Comparison of ENCODE assay signal across 23 mouse cellular contexts in the genomic region with DNA sequence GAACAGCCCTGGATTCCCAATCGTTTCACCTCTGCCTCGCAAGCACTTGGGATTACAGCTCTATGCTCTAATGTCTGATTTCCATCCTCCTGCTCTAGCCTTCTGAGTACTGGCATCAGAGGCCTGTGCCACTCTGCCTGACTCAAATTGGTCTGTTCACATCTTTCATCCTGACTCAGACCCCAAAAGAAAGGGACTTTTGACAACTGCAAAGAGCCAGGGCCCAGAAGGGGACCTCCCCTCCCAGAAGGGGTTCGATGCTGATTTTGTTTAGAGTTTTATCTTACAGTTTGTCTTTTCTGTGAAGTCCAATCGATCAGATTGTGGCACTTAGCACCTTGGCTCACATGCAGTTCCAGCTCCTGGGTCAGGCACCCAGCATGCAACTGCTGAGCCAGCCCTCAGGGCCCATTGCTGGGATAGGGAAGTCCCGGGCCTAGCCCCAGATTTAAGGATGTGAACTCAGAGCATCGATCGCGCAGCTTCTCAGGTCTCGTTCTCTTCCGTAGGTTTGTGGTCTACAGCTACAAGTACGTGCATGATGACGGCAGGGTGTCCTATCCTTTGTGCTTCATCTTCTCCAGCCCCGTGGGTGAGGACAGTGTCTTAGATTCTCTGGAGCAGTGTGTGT. TPM values are rescaled to one million over a fixed set of nuclear protein-coding genes. Genes with fewer than 3 reads are reported as not detected.
DNase-seq lines count a peak whose midpoint lies in the region; ATAC-seq and TF ChIP-seq lines count a peak whose summit lies in the region.
"Had no signal": no experiment of that assay in that cellular context is flagged by ENCODE, and none has a peak within 500 bp of the region (broad histone marks: within the 10 kb centered on the region; RNA-seq: fewer than 3 reads in every experiment).

No protein-coding gene starts in this region.

- peaks cover 9% of the 10 kb centered on the region for H3K27me3 ChIP-seq in embryonic facial prominence, embryonic 13.5 days
- peaks cover 25% of the 10 kb centered on the region for H3K27me3 ChIP-seq in embryonic facial prominence, embryonic 10.5 days (replicated peaks; ENCODE audit: low read depth, poor library complexity, severe bottlenecking)
- H3K27me3 ChIP-seq in thymus, adult 2 months (ENCODE audit: control insufficient read depth, insufficient read depth, low read length) = no peaks in the 10 kb centered on the region
- H3K27me3 ChIP-seq: liver, embryonic 15.5 days had no signal

- WGBS in embryonic facial prominence, embryonic 13.5 days = 81% methylated on average over 13 of the region's 13 CpGs
- WGBS in embryonic facial prominence, embryonic 10.5 days = 85% methylated on average over 13 of the region's 13 CpGs
- 69% methylated on average over 13 of the region's 13 CpGs for WGBS in thymus, adult 2 months

- H3K9ac ChIP-seq in embryonic facial prominence, embryonic 13.5 days = 0 out of 2 replicates have a peak overlapping the region, but pooled peaks have one; percentile 4
- H3K9ac ChIP-seq: forebrain, embryonic 13.5 days; hindbrain, embryonic 15.5 days; limb, embryonic 12.5 days; liver, embryonic 15.5 days; neural tube, embryonic 13.5 days had no signal

- no peak overlapping the region for H3K27ac ChIP-seq in embryonic facial prominence, embryonic 13.5 days
- no peak overlapping the region for H3K27ac ChIP-seq in embryonic facial prominence, embryonic 10.5 days (replicated peaks)
- peak overlapping the region; percentile 15; the same call in 1 of the 2 replicates for H3K27ac ChIP-seq in thymus, adult 2 months (ENCODE audit: control insufficient read depth, insufficient read depth, low read length)
- H3K27ac ChIP-seq: forebrain, embryonic 13.5 days; hindbrain, embryonic 15.5 days; limb, embryonic 12.5 days; liver, embryonic 15.5 days; neural tube, embryonic 13.5 days had no signal

- H3K4me2 ChIP-seq in embryonic facial prominence, embryonic 13.5 days = no peak overlapping the region
- H3K4me2 ChIP-seq: forebrain, embryonic 13.5 days; hindbrain, embryonic 15.5 days; limb, embryonic 12.5 days; liver, embryonic 15.5 days; neural tube, embryonic 13.5 days had no signal

- TF ChIP-seq POLR2A in thymus, adult 2 months (IDR thresholded peaks at IDR 0.05; ENCODE audit: control insufficient read depth, extremely low read depth, insufficient read depth, low read length, poor library complexity) = no peak

- no peaks in the 10 kb centered on the region for H3K36me3 ChIP-seq in embryonic facial prominence, embryonic 13.5 days
- H3K36me3 ChIP-seq in embryonic facial prominence, embryonic 10.5 days (replicated peaks) = no peaks in the 10 kb centered on the region
- H3K36me3 ChIP-seq in thymus, adult 2 months (ENCODE audit: control insufficient read depth, insufficient read depth, low read length) = peaks cover 27% of the 10 kb centered on the region
- H3K36me3 ChIP-seq: hindbrain, embryonic 15.5 days; limb, embryonic 12.5 days; liver, embryonic 15.5 days; neural tube, embryonic 13.5 days had no signal

- no peak for ATAC-seq in embryonic facial prominence, embryonic 13.5 days (ENCODE audit: insufficient number of reproducible peaks, insufficient read depth, low FRiP score, low TSS enrichment, low read depth)
- ATAC-seq in inflammation-experienced regulatory T-cells, adult 6 months = peak; percentile 46
- ATAC-seq: forebrain, embryonic 13.5 days; lung, postnatal 0 days had no signal

- no peak overlapping the region for H3K4me3 ChIP-seq in embryonic facial prominence, embryonic 13.5 days
- no peak overlapping the region for H3K4me3 ChIP-seq in embryonic facial prominence, embryonic 10.5 days
- H3K4me3 ChIP-seq in thymus, adult 2 months (ENCODE audit: control insufficient read depth, insufficient read depth, low read length) = no peak overlapping the region
- H3K4me3 ChIP-seq: erythroblast, embryonic 14.5 days; forebrain, embryonic 13.5 days; hindbrain, embryonic 15.5 days; limb, embryonic 12.5 days; liver, embryonic 15.5 days; neural tube, embryonic 13.5 days had no signal

- H3K9me3 ChIP-seq in embryonic facial prominence, embryonic 13.5 days = no peaks in the 10 kb centered on the region
- no peaks in the 10 kb centered on the region for H3K9me3 ChIP-seq in embryonic facial prominence, embryonic 10.5 days
- H3K9me3 ChIP-seq: forebrain, embryonic 13.5 days; hindbrain, embryonic 15.5 days; limb, embryonic 12.5 days; liver, embryonic 15.5 days; neural tube, embryonic 13.5 days had no signal

- TF ChIP-seq CTCF in thymus, adult 2 months (IDR thresholded peaks at IDR 0.05; ENCODE audit: borderline replicate concordance, control insufficient read depth, extremely low read depth, insufficient read depth, low read length, poor library complexity) = no peak

- H3K4me1 ChIP-seq in embryonic facial prominence, embryonic 13.5 days = no peaks in the 10 kb centered on the region
- H3K4me1 ChIP-seq in embryonic facial prominence, embryonic 10.5 days = peaks cover 8% of the 10 kb centered on the region
- H3K4me1 ChIP-seq in thymus, adult 2 months (replicated peaks; ENCODE audit: control insufficient read depth, insufficient read depth, low read length) = peaks cover 13% of the 10 kb centered on the region

- DNase-seq in embryonic facial prominence, embryonic 10.5 days (ENCODE audit: low spot score) = no peak
- no peak for DNase-seq in thymus, adult 2 months
- no peak for DNase-seq in thymus, postnatal 0 days (ENCODE audit: low spot score)
- no peak for DNase-seq in neural tube, embryonic 10.5 days (ENCODE audit: extremely low spot score, low spot score)
- DNase-seq in lung, postnatal 14 days = no peak
- no peak for DNase-seq in urinary bladder, postnatal 36 days (ENCODE audit: low spot score in 2 of 2)
- DNase-seq: adrenal gland, postnatal 10 days; cerebellum, adult 18-20 months; heart, adult 18-20 months; heart, postnatal 36 days; kidney, adult 11 months; kidney, postnatal 10 days; right cerebral cortex, postnatal 14 days; thymus, postnatal 14 days had no signal

RNA-seq across cellular contexts. Expression of a gene that starts 7.2 kb away (rescaled TPM):
- 9.9 and 13.4 TPM in 2 replicates for polyA plus RNA-seq in embryonic facial prominence, embryonic 13.5 days (2015; fragmentation: Nextera tagmentation; extraction: Ambion mirVana)
- polyA plus RNA-seq in embryonic facial prominence, embryonic 10.5 days (2016; fragmentation: Nextera tagmentation; extraction: Ambion mirVana) = 6.9 and 7.1 TPM in 2 replicates
- polyA plus RNA-seq in thymus, adult 2 months (2012; rRNA removed) = 180 and 194 TPM in 2 replicates
- polyA plus RNA-seq in thymus, postnatal 0 days (2015; fragmentation: Nextera tagmentation; extraction: Ambion mirVana) = 777 and 920 TPM in 2 replicates
- 100 to 1,000 TPM; 470 to 850 (median 500) TPM for polyA plus RNA-seq in inflammation-experienced regulatory T-cells, adult 6 months (2017; shearing (Covaris generic))

RNA-seq across cellular contexts. Expression of a gene that starts 7.3 kb away (rescaled TPM):
- polyA plus RNA-seq in embryonic facial prominence, embryonic 13.5 days (2015; fragmentation: Nextera tagmentation; extraction: Ambion mirVana) = 5.3 and 7.6 TPM in 2 replicates
- 4.9 TPM in 2 replicates for polyA plus RNA-seq in embryonic facial prominence, embryonic 10.5 days (2016; fragmentation: Nextera tagmentation; extraction: Ambion mirVana)
- polyA plus RNA-seq in thymus, adult 2 months (2012; rRNA removed) = 7.6 and 9.1 TPM in 2 replicates
- 0.86 and 1.1 TPM in 2 replicates for polyA plus RNA-seq in thymus, postnatal 0 days (2015; fragmentation: Nextera tagmentation; extraction: Ambion mirVana)
- polyA plus RNA-seq in inflammation-experienced regulatory T-cells, adult 6 months (2017; shearing (Covaris generic)) = under 1 TPM in 1 of 3 experiments, not detected in 2; 0.17 TPM

RNA-seq across cellular contexts. Expression of a gene that starts 51.7 kb away (rescaled TPM):
- polyA plus RNA-seq in embryonic facial prominence, embryonic 13.5 days (2015; fragmentation: Nextera tagmentation; extraction: Ambion mirVana) = 80.5 and 89.6 TPM in 2 replicates
- polyA plus RNA-seq in embryonic facial prominence, embryonic 10.5 days (2016; fragmentation: Nextera tagmentation; extraction: Ambion mirVana) = 88.3 and 89.0 TPM in 2 replicates
- polyA plus RNA-seq in thymus, adult 2 months (2012; rRNA removed) = 146 and 182 TPM in 2 replicates
- 59.3 and 64.0 TPM in 2 replicates for polyA plus RNA-seq in thymus, postnatal 0 days (2015; fragmentation: Nextera tagmentation; extraction: Ambion mirVana)
- 10 to 100 TPM; 46.2 to 59.4 (median 51.8) TPM for polyA plus RNA-seq in inflammation-experienced regulatory T-cells, adult 6 months (2017; shearing (Covaris generic))

RNA-seq across cellular contexts. Expression of a gene that starts 52.0 kb away (rescaled TPM):
- 40.5 and 53.5 TPM in 2 replicates for polyA plus RNA-seq in embryonic facial prominence, embryonic 13.5 days (2015; fragmentation: Nextera tagmentation; extraction: Ambion mirVana)
- 61.9 and 62.6 TPM in 2 replicates for polyA plus RNA-seq in embryonic facial prominence, embryonic 10.5 days (2016; fragmentation: Nextera tagmentation; extraction: Ambion mirVana)
- polyA plus RNA-seq in thymus, adult 2 months (2012; rRNA removed) = 56.0 and 65.3 TPM in 2 replicates
- 42.0 and 42.5 TPM in 2 replicates for polyA plus RNA-seq in thymus, postnatal 0 days (2015; fragmentation: Nextera tagmentation; extraction: Ambion mirVana)
- polyA plus RNA-seq in inflammation-experienced regulatory T-cells, adult 6 months (2017; shearing (Covaris generic)) = 10 to 100 TPM; 26.2 to 33.0 (median 32.5) TPM

Comparison
In these comparisons a context has a peak if more than half of its experiments do, and no peak if none do; other contexts are left out.
1. RNA of a gene that starts 7.2 kb away (polyA plus RNA-seq): 777 to 920 TPM in thymus, postnatal 0 days, 470 to 850 TPM in inflammation-experienced regulatory T-cells, adult 6 months and 180 to 194 TPM in thymus, adult 2 months; 9.9 to 13.4 TPM in embryonic facial prominence, embryonic 13.5 days and 6.9 to 7.1 TPM in embryonic facial prominence, embryonic 10.5 days; every median in the first group is over 10 times any median in the second.